Mouse (Mus musculus) stomach, embryonic 16.5 days (tissue): ENCODE measurements around the gene Lamb3. TPM values are rescaled to one million over a fixed set of nuclear protein-coding genes. Genes with fewer than 3 reads are reported as not detected.
"Not testable (repeated sequence)": the region's sequence is repeated elsewhere in the genome, so short reads cannot be mapped to it uniquely, and the experiment has no call there.

Experiments
- ATAC-seq: fragments of 200-750 bp; cut with Nextera tagmentation; 2 replicates; pipeline ENCODE4 v1.8.0; 2017; ENCODE audit warnings: moderate number of reproducible peaks, moderate TSS enrichment; ENCODE audit not compliant: insufficient read depth, low FRiP score
- H3K27ac ChIP-seq: fragments of 300-500 bp; sonication (generic); 2 replicates; pipeline ENCODE4 v1.5.1; 2014; ENCODE audit warnings: low read length
- H3K27me3 ChIP-seq: fragments of 300-500 bp; sonication (generic); 2 replicates; pipeline ENCODE4 v1.6.1; 2014; ENCODE audit warnings: low read length, control low read depth, mixed read lengths; ENCODE audit not compliant: control insufficient read depth, insufficient read depth
- H3K36me3 ChIP-seq: fragments of 300-500 bp; sonication (generic); 2 replicates; pipeline ENCODE4 v1.6.1; 2014; ENCODE audit warnings: low read length; ENCODE audit not compliant: control insufficient read depth, insufficient read depth
- H3K4me1 ChIP-seq: fragments of 300-500 bp; sonication (generic); 2 replicates; pipeline ENCODE4 v1.6.1; 2014; ENCODE audit warnings: low read length, control low read depth, mixed read lengths; ENCODE audit not compliant: control insufficient read depth, insufficient read depth
- H3K4me2 ChIP-seq: fragments of 300-500 bp; sonication (generic); 2 replicates; pipeline ENCODE4 v1.6.1; 2014; ENCODE audit warnings: low read depth, low read length, mixed read lengths
- H3K4me3 ChIP-seq: fragments of 300-500 bp; sonication (generic); replicated peaks from 2 replicates; pipeline ENCODE4 v1.5.1; 2014; ENCODE audit warnings: mild to moderate bottlenecking, low read length
- H3K9ac ChIP-seq: fragments of 300-500 bp; sonication (generic); 2 replicates; pipeline ENCODE4 v1.6.1; 2014; ENCODE audit warnings: low read length
- H3K9me3 ChIP-seq: fragments of 300-500 bp; sonication (generic); replicated peaks from 2 replicates; pipeline ENCODE4 v1.6.1; 2016; ENCODE audit warnings: low read length, control low read depth; ENCODE audit not compliant: control insufficient read depth
- WGBS: fragments of 180-500 bp; shearing (Covaris S2); extraction: QIAGEN DNeasy Blood & Tissue Kit; methylation state at CpG from one replicate; pipeline ENCODE4 v1.1.7; 2014; 5-methylcytosine and 5-hydroxymethylcytosine counted together
- polyA plus RNA-seq: library from polyadenylated mRNA; unstranded; fragments of >200 nt; fragmentation: Nextera tagmentation; extraction: Ambion mirVana; gene quantifications from 2 replicates; pipeline ENCODE4 v1.2.1, GENCODE M21; 2015

Gene Lamb3
- polyA plus RNA-seq, 1 experiment from 2014 or later = 17.6 TPM

GRCm38 (mm10) chr1:193250026-193250425 lies 42.5 kb downstream of the Lamb3 start:
- WGBS = 76% methylated on average over 2 of the region's 2 CpGs
- no peak for ATAC-seq
- Histone ChIP-seq H3K36me3 (no peaks in the 10 kb centered on the region), H3K9me3 (no peaks in the 10 kb centered on the region), H3K27me3 (no peaks in the 10 kb centered on the region), H3K9ac (no peak overlapping the region), H3K4me2 (no peak overlapping the region), H3K4me3 (no peak overlapping the region), H3K27ac (no peak overlapping the region), H3K4me1 (no peaks in the 10 kb centered on the region)

- no peaks in the 10 kb centered on the region for H3K36me3 ChIP-seq
- H3K27ac ChIP-seq = no peak overlapping the region
- ATAC-seq = no peak
- 74% methylated on average over 7 of the region's 7 CpGs for WGBS
- H3K4me2 ChIP-seq = no peak overlapping the region
- H3K4me3 ChIP-seq = no peak overlapping the region
- no peaks in the 10 kb centered on the region for H3K27me3 ChIP-seq
- no peaks in the 10 kb centered on the region for H3K9me3 ChIP-seq
- no peaks in the 10 kb centered on the region for H3K4me1 ChIP-seq
- H3K9ac ChIP-seq = no peak overlapping the region
These were observed 43.9 kb downstream of the Lamb3 start for GRCm38 (mm10) chr1:193251386-193251785.

GRCm38 (mm10) chr1:193252616-193253015 lies 45.1 kb downstream of the Lamb3 start:
- no peaks in the 10 kb centered on the region for H3K27me3 ChIP-seq
- WGBS = 26% methylated on average over 5 of the region's 5 CpGs
- H3K4me1 ChIP-seq = 0 out of 2 replicates have a peak, but pooled peaks cover 4% of the 10 kb centered on the region
- no peak overlapping the region for H3K4me2 ChIP-seq
- no peak overlapping the region for H3K27ac ChIP-seq
- ATAC-seq = peak; percentile 31; the same call in 1 of the 2 replicates
- no peaks in the 10 kb centered on the region for H3K36me3 ChIP-seq
- H3K9me3 ChIP-seq = no peaks in the 10 kb centered on the region
- no peak overlapping the region for H3K9ac ChIP-seq
- H3K4me3 ChIP-seq = no peak overlapping the region

- not testable (repeated sequence) for H3K4me3 ChIP-seq
These were observed 46.4 kb downstream of the Lamb3 start for GRCm38 (mm10) chr1:193253895-193254294.

GRCm38 (mm10) chr1:193255032-193255431 lies 47.5 kb downstream of the Lamb3 start:
- Histone ChIP-seq H3K36me3 (no peaks in the 10 kb centered on the region), H3K4me3 (no peak overlapping the region), H3K27ac (no peak overlapping the region), H3K4me2 (no peak overlapping the region), H3K9me3 (no peaks in the 10 kb centered on the region), H3K4me1 (0 out of 2 replicates have a peak, but pooled peaks cover 4% of the 10 kb centered on the region), H3K9ac (no peak overlapping the region), H3K27me3 (no peaks in the 10 kb centered on the region)
- 54% methylated on average over 8 of the region's 8 CpGs for WGBS
- ATAC-seq = no peak

More at GRCm38 (mm10) chr1:193253895-193254294, 46.4 kb downstream of the Lamb3 start:
- 73% methylated on average over 3 of the region's 3 CpGs for WGBS
- not testable (repeated sequence) for H3K4me1 ChIP-seq, ATAC-seq, H3K27me3 ChIP-seq, H3K9ac ChIP-seq, H3K36me3 ChIP-seq, H3K9me3 ChIP-seq, H3K4me2 ChIP-seq, H3K27ac ChIP-seq

- ATAC-seq = peak; percentile 24; the same call in 1 of the 2 replicates
- H3K9ac ChIP-seq = no peak overlapping the region
- no peaks in the 10 kb centered on the region for H3K27me3 ChIP-seq
- no peaks in the 10 kb centered on the region for H3K36me3 ChIP-seq
- no peaks in the 10 kb centered on the region for H3K9me3 ChIP-seq
- 0 out of 2 replicates have a peak, but pooled peaks cover 4% of the 10 kb centered on the region for H3K4me1 ChIP-seq
- no peak overlapping the region for H3K4me3 ChIP-seq
- no peak overlapping the region for H3K27ac ChIP-seq
- WGBS = 28% methylated on average over 3 of the region's 3 CpGs
- no peak overlapping the region for H3K4me2 ChIP-seq
These were observed 48.2 kb downstream of the Lamb3 start for GRCm38 (mm10) chr1:193255488-193256288.

- no peaks in the 10 kb centered on the region for H3K9me3 ChIP-seq
- H3K27ac ChIP-seq = no peak overlapping the region
- H3K27me3 ChIP-seq = no peaks in the 10 kb centered on the region
These were observed 48.7 kb downstream of the Lamb3 start for GRCm38 (mm10) chr1:193256289-193256577.

GRCm38 (mm10) chr1:193256621-193257098 lies 49.2 kb downstream of the Lamb3 start:
- Histone ChIP-seq H3K27me3 (no peaks in the 10 kb centered on the region), H3K36me3 (no peaks in the 10 kb centered on the region), H3K4me3 (no peak overlapping the region), H3K27ac (no peak overlapping the region), H3K4me1 (0 out of 2 replicates have a peak, but pooled peaks cover 4% of the 10 kb centered on the region), H3K9ac (no peak overlapping the region), H3K9me3 (no peaks in the 10 kb centered on the region), H3K4me2 (no peak overlapping the region)
- WGBS = 54% methylated on average over 5 of the region's 5 CpGs
- no peak for ATAC-seq

More at GRCm38 (mm10) chr1:193256289-193256577, 48.7 kb downstream of the Lamb3 start:
- H3K4me3 ChIP-seq = no peak overlapping the region
- H3K4me1 ChIP-seq = 0 out of 2 replicates have a peak, but pooled peaks cover 4% of the 10 kb centered on the region
- no peak overlapping the region for H3K4me2 ChIP-seq
- peak; percentile 34; the same call in 1 of the 2 replicates for ATAC-seq
- no peaks in the 10 kb centered on the region for H3K36me3 ChIP-seq
- H3K9ac ChIP-seq = no peak overlapping the region

- Histone ChIP-seq H3K36me3 (no peaks in the 10 kb centered on the region), H3K9me3 (no peaks in the 10 kb centered on the region), H3K27me3 (no peaks in the 10 kb centered on the region), H3K27ac (no peak overlapping the region), H3K4me3 (no peak overlapping the region), H3K9ac (no peak overlapping the region), H3K4me1 (peaks cover 12% of the 10 kb centered on the region; the same call in 1 of the 2 replicates), H3K4me2 (no peak overlapping the region)
- ATAC-seq = no peak
- WGBS = 77% methylated on average over 9 of the region's 9 CpGs
These were observed 52.1 kb downstream of the Lamb3 start for GRCm38 (mm10) chr1:193259559-193259958.
